Mouse (Mus musculus) CH12.LX (cell line): ENCODE data around the gene Phc2. TPM values are rescaled to one million over a fixed set of nuclear protein-coding genes. Genes with fewer than 3 reads are reported as not detected.

Source experiments
- DNase-seq: peaks from one replicate; pipeline ENCODE4 v3.0.0-alpha.2; 2013; ENCODE audit errors: extremely low read depth
- H3K27ac ChIP-seq: 2 replicates; pipeline ENCODE4 v1.5.1; 2012; ENCODE audit warnings: low read depth, mild to moderate bottlenecking, control low read depth, moderate library complexity; ENCODE audit not compliant: insufficient read depth
- H3K27me3 ChIP-seq: replicated peaks from 2 replicates; pipeline ENCODE3; 2012; ENCODE audit warnings: inconsistent platforms
- H3K36me3 ChIP-seq, 2 experiments: replicated peaks in 1 of 2; 2 replicates each; pipeline versions ENCODE3 to v1.6.1; 2012; ENCODE audit warnings: inconsistent platforms in 1 of 2, low read length in 1 of 2, mild to moderate bottlenecking in 1 of 2, mixed read lengths in 1 of 2, moderate library complexity in 1 of 2; ENCODE audit not compliant: control insufficient read depth in 1 of 2, insufficient read depth in 1 of 2
- H3K4me1 ChIP-seq, 2 experiments: 2 replicates each; pipeline ENCODE4 v1.6.1; 2012; ENCODE audit warnings: inconsistent platforms in 1 of 2, moderate library complexity in 1 of 2; ENCODE audit not compliant: insufficient read depth in 2 of 2, control insufficient read depth in 1 of 2
- H3K4me2 ChIP-seq: 2 replicates; pipeline ENCODE4 v1.6.1; 2012; ENCODE audit warnings: low read depth, mild to moderate bottlenecking, control low read depth; ENCODE audit not compliant: poor library complexity, insufficient read depth, severe bottlenecking
- H3K4me3 ChIP-seq, 3 experiments: fragments of 150-350 bp in 1 of 3; sonication (generic) in 1 of 3; replicated peaks in 1 of 3; 2 replicates each; pipeline versions ENCODE3 to v1.5.1; 2011 to 2012; ENCODE audit warnings: low read depth in 2 of 3, low read length in 2 of 3, mild to moderate bottlenecking in 2 of 3, moderate library complexity in 2 of 3, control low read depth in 1 of 3, improper control_type of control experiment in 1 of 3, inconsistent platforms in 1 of 3, mixed read lengths in 1 of 3; ENCODE audit not compliant: poor library complexity in 1 of 3
- H3K79me2 ChIP-seq: replicated peaks from 2 replicates; pipeline ENCODE4 v1.6.1; 2012; ENCODE audit warnings: mild to moderate bottlenecking, moderate library complexity; ENCODE audit not compliant: control insufficient read depth, poor library complexity, insufficient read depth, severe bottlenecking; ENCODE audit errors: extremely low read depth
- H3K9ac ChIP-seq: 2 replicates; pipeline ENCODE4 v1.6.1; 2012; ENCODE audit warnings: low read depth, mild to moderate bottlenecking, control low read depth, moderate library complexity; ENCODE audit not compliant: insufficient read depth
- H3K9me3 ChIP-seq: replicated peaks from 2 replicates; pipeline ENCODE3; 2012; ENCODE audit warnings: low read length, inconsistent platforms, mixed read lengths
- BHLHE40 ChIP-seq: IDR thresholded peaks from 2 replicates; pipeline ENCODE4 v1.6.1; 2011; ENCODE audit warnings: mild to moderate bottlenecking, low read depth, low read length, improper control_type of control experiment
- CHD1 ChIP-seq: IDR thresholded peaks from 2 replicates; pipeline ENCODE4 v1.6.1; 2012; ENCODE audit warnings: low read depth, low read length, improper control_type of control experiment, inconsistent platforms
- ELF1 ChIP-seq: IDR thresholded peaks from 2 replicates; pipeline ENCODE4 v1.6.1; 2014; ENCODE audit warnings: low read depth, mild to moderate bottlenecking, inconsistent platforms, low read length, improper control_type of control experiment
- GABPA ChIP-seq: IDR thresholded peaks from 2 replicates; pipeline ENCODE4 v1.6.1; 2012; ENCODE audit warnings: low read depth, low read length, improper control_type of control experiment, inconsistent platforms; ENCODE audit not compliant: insufficient replicate concordance
- HCFC1 ChIP-seq: IDR thresholded peaks from 2 replicates; pipeline ENCODE4 v1.6.1; 2012; ENCODE audit warnings: low read depth, mild to moderate bottlenecking, inconsistent platforms, low read length, improper control_type of control experiment
- JUN ChIP-seq: IDR thresholded peaks from 2 replicates; pipeline ENCODE4 v1.6.1; 2011; ENCODE audit warnings: low read depth, mild to moderate bottlenecking, low read length, improper control_type of control experiment, moderate library complexity; ENCODE audit not compliant: insufficient read depth
- JUND ChIP-seq: conservative IDR thresholded peaks from 2 replicates; pipeline ENCODE4 v1.6.1; 2011; ENCODE audit warnings: low read depth, low read length, improper control_type of control experiment
- KAT2A ChIP-seq: IDR thresholded peaks from 2 replicates; pipeline ENCODE4 v1.6.1; 2012; ENCODE audit warnings: low read length, improper control_type of control experiment, inconsistent platforms; ENCODE audit not compliant: insufficient replicate concordance
- MAFK ChIP-seq: IDR thresholded peaks from 2 replicates; pipeline ENCODE4 v1.6.1; 2011; ENCODE audit warnings: low read length, improper control_type of control experiment; ENCODE audit not compliant: insufficient replicate concordance
- MAX ChIP-seq: IDR thresholded peaks from 2 replicates; pipeline ENCODE4 v1.6.1; 2011; ENCODE audit warnings: low read length, improper control_type of control experiment
- MAZ ChIP-seq: IDR thresholded peaks from 2 replicates; pipeline ENCODE4 v1.6.1; 2012; ENCODE audit warnings: low read depth, mild to moderate bottlenecking, inconsistent platforms, low read length, improper control_type of control experiment, moderate library complexity
- MEF2A ChIP-seq: IDR thresholded peaks from 2 replicates; pipeline ENCODE4 v1.6.1; 2014; ENCODE audit warnings: low read depth, mild to moderate bottlenecking, inconsistent platforms, low read length, improper control_type of control experiment, borderline replicate concordance
- MYC ChIP-seq: IDR thresholded peaks from 2 replicates; pipeline ENCODE4 v1.6.1; 2011; ENCODE audit warnings: low read depth, mild to moderate bottlenecking, improper control_type of control experiment, low read length
- NRF1 ChIP-seq: IDR thresholded peaks from 2 replicates; pipeline ENCODE4 v1.6.1; 2014; ENCODE audit warnings: low read depth, mild to moderate bottlenecking, inconsistent platforms, low read length, improper control_type of control experiment, moderate library complexity
- TBP ChIP-seq: conservative IDR thresholded peaks from 2 replicates; pipeline ENCODE4 v1.6.1; 2011; ENCODE audit warnings: low read depth, low read length, improper control_type of control experiment
- ZKSCAN1 ChIP-seq: IDR thresholded peaks from 2 replicates; pipeline ENCODE4 v1.6.1; 2012; ENCODE audit warnings: low read depth, inconsistent platforms, low read length, improper control_type of control experiment, borderline replicate concordance
- ZMIZ1 ChIP-seq: IDR thresholded peaks from 2 replicates; pipeline ENCODE4 v1.6.1; 2012; ENCODE audit warnings: low read depth, mild to moderate bottlenecking, inconsistent platforms, low read length, improper control_type of control experiment
- ZNF384 ChIP-seq: IDR thresholded peaks from 2 replicates; pipeline ENCODE4 v1.6.1; 2012; ENCODE audit warnings: low read depth, low read length, improper control_type of control experiment, inconsistent platforms
- dilution Hi-C: fragments of 300-500 bp; cut with MboI; formaldehyde crosslinking; loops from 2 replicates; pipeline ENCODE4 v1.14.3; 2020; ENCODE audit warnings: low sequenced_read_pairs; ENCODE audit not compliant: extremely low pct_unique_long_range_greater_than_20kb, extremely low pct_ligation_motif_present
- in situ Hi-C: fragments of 300-500 bp; cut with MboI; formaldehyde crosslinking; loops from 3 replicates; pipeline ENCODE4 v1.14.3; 2019; ENCODE audit warnings: low sequenced_read_pairs, low pct_ligation_motif_present, low pct_unique_long_range_greater_than_20kb, mixed read lengths
- polyA plus RNA-seq: library from polyadenylated mRNA; unstranded; fragments of >175 nt; gene quantifications from 2 replicates; pipeline ENCODE4 v1.2.1, GENCODE M21; 2012; ENCODE audit warnings: low read depth; ENCODE audit not compliant: insufficient read length
- total RNA-seq, 2 experiments: library from RNA; depleted of rRNA; stranded (reverse); fragments of 300-350 nt in 1 of 2; fragments of >200 nt in 1 of 2; gene quantifications; 2 replicates each; pipeline ENCODE4 v1.2.3; 2012 to 2014

Gene Phc2
- total and polyA plus RNA-seq, 3 experiments = 24.1 to 53.2 (median 29.6) TPM

GRCm38 (mm10) chr4:128734721-128735671, 80.5 kb downstream of the Phc2 start (continued):
- no peak for TF ChIP-seq ZKSCAN1
- TF ChIP-seq MAZ = peak; percentile 77; the same call in 1 of the 2 replicates
- no peak for TF ChIP-seq TBP
- no peak for TF ChIP-seq GABPA
- no peak for TF ChIP-seq HCFC1
- peak; percentile 94 for TF ChIP-seq BHLHE40
- TF ChIP-seq JUN = peak; percentile 87
- peak; percentile 93 for TF ChIP-seq JUND
- no peak for TF ChIP-seq MAFK
- TF ChIP-seq KAT2A = no peak
- TF ChIP-seq MAX = peak; percentile 90
- TF ChIP-seq ELF1 = no peak
- TF ChIP-seq CHD1 = no peak
- peak; percentile 85; the same call in 1 of the 2 replicates for TF ChIP-seq MEF2A
- TF ChIP-seq NRF1 = peak; percentile 36; the same call in 1 of the 2 replicates
- peak; percentile 44 for TF ChIP-seq MYC

- peaks cover 36% of the 10 kb centered on the region for H3K79me2 ChIP-seq
- no peak overlapping the region for H3K9ac ChIP-seq
- H3K36me3 ChIP-seq = peaks cover 0 to 17% of the 10 kb centered on the region in 2 experiments
- no peak for TF ChIP-seq ZNF384
- 0 out of 2 replicates have a peak, but pooled peaks have one; percentile 12 for TF ChIP-seq MEF2A
- TF ChIP-seq ZMIZ1 = no peak
- DNase-seq = no peak
- dilution Hi-C loops = no loop called here
- H3K27me3 ChIP-seq = no peaks in the 10 kb centered on the region
- no peaks in the 10 kb centered on the region for H3K9me3 ChIP-seq
- in situ Hi-C loops = no loop called here
- H3K4me1 ChIP-seq = peaks cover 40 to 80% of the 10 kb centered on the region in 2 experiments
- no peak overlapping the region for H3K4me3 ChIP-seq
- peak overlapping the region; percentile 45 for H3K4me2 ChIP-seq
- peak overlapping the region; percentile 41; the same call in 1 of the 2 replicates for H3K27ac ChIP-seq
Measured at GRCm38 (mm10) chr4:128737137-128737589, 82.7 kb downstream of the Phc2 start.
